ENCODE assay signal across 9 mouse cellular contexts in the genomic region with DNA sequence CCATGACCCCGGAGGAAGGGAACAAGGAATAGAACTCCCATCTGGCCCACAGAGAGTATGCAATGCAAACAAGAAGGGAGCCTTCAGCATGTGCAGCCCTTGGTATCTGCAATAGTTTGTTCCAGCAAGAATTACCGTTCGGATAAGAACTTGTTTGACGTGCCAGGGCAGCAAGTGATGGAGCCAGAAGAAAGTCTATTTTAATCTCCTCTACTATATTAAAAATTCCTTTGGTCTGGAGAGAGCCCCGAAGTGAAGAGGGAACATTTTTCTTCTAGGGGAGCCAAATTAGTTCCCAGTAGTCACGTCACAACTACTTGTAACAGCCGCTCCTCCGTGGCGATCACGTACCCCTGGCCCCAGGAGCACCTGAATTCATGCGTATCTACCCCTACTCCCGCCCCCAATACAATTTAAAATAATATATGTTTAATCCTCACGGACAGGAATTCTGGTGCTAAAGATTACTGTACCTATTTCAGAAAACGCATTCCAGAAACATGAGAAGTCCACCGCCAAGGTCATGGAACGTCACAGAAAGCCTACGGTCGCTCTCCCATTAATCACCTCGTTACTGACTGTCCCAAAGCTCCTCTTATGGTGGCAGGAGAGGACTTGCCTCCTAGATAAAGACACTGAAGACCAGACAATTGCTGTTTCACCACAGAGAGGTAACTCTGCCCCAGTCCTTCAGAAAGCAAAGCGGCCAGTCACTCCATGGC. TPM values are rescaled to one million over a fixed set of nuclear protein-coding genes. Genes with fewer than 3 reads are reported as not detected.
DNase-seq lines count a peak whose midpoint lies in the region; ATAC-seq and TF ChIP-seq lines count a peak whose summit lies in the region.
"Had no signal": no experiment of that assay in that cellular context is flagged by ENCODE, and none has a peak within 500 bp of the region (broad histone marks: within the 10 kb centered on the region; RNA-seq: fewer than 3 reads in every experiment).

No protein-coding gene starts in this region.

- peak overlapping the region; percentile 23; the same call in 1 of the 2 replicates for H3K4me3 ChIP-seq in lung, embryonic 14.5 days (ENCODE audit: low read depth, low read length)
- H3K4me3 ChIP-seq in intestine, embryonic 16.5 days (ENCODE audit: low read length): peak overlapping the region; percentile 2; the same call in 1 of the 2 replicates
- H3K4me3 ChIP-seq: myocyte had no signal

- H3K9ac ChIP-seq in lung, embryonic 14.5 days: no peak overlapping the region
- no peak overlapping the region for H3K9ac ChIP-seq in intestine, embryonic 16.5 days (ENCODE audit: low read depth, low read length)

- WGBS in lung, embryonic 14.5 days: 54% methylated on average over 20 of the region's 20 CpGs
- 63% methylated on average over 20 of the region's 20 CpGs for WGBS in intestine, embryonic 16.5 days

- peak; percentile 10; the same call in 1 of the 2 replicates for ATAC-seq in lung, embryonic 14.5 days (ENCODE audit: insufficient read depth)
- ATAC-seq in intestine, embryonic 16.5 days: peak; percentile 4; the same call in 1 of the 2 replicates
- ATAC-seq in megakaryocyte-erythroid progenitor cell, adult 5-6 weeks (replicated peaks; ENCODE audit: low FRiP score, low TSS enrichment, poor library complexity, severe bottlenecking): peak; percentile 17; the same call in 1 of the 2 replicates

- no peaks in the 10 kb centered on the region for H3K36me3 ChIP-seq in lung, embryonic 14.5 days (ENCODE audit: insufficient read depth)
- H3K36me3 ChIP-seq in intestine, embryonic 16.5 days (ENCODE audit: control insufficient read depth, insufficient read depth, low read length): no peaks in the 10 kb centered on the region

- H3K27me3 ChIP-seq in lung, embryonic 14.5 days (ENCODE audit: insufficient read depth, low read length): no peaks in the 10 kb centered on the region
- H3K27me3 ChIP-seq in intestine, embryonic 16.5 days (replicated peaks; ENCODE audit: control insufficient read depth, insufficient read depth, low read length): no peaks in the 10 kb centered on the region

- DNase-seq in adrenal gland, adult 2 months: peak; percentile 66
- no peak for DNase-seq in adrenal gland, adult 18-20 months (ENCODE audit: low spot score in 2 of 2)
- no peak for DNase-seq in lung, embryonic 14.5 days
- no peak for DNase-seq in lung, postnatal 14 days
- no peak for DNase-seq in Muller cell, postnatal 12 days (ENCODE audit: inconsistent ontology term)
- DNase-seq in left cerebral cortex, adult 9 months (ENCODE audit: low spot score in 2 of 2): no peak

- H3K9me3 ChIP-seq in lung, embryonic 14.5 days (ENCODE audit: low read depth, low read length): no peaks in the 10 kb centered on the region
- no peaks in the 10 kb centered on the region for H3K9me3 ChIP-seq in intestine, embryonic 16.5 days (ENCODE audit: control insufficient read depth, low read length)

- H3K27ac ChIP-seq in lung, embryonic 14.5 days (ENCODE audit: low read depth): peak overlapping the region; percentile 73
- H3K27ac ChIP-seq in intestine, embryonic 16.5 days (ENCODE audit: low read length): peak overlapping the region; percentile 38; the same call in 1 of the 2 replicates

- no peak for TF ChIP-seq CTCF in lung, embryonic 14.5 days (IDR thresholded peaks at IDR 0.05; ENCODE audit: low read depth)

- 0 out of 2 replicates have a peak, but pooled peaks cover 8% of the 10 kb centered on the region for H3K4me1 ChIP-seq in lung, embryonic 14.5 days (ENCODE audit: insufficient read depth)
- H3K4me1 ChIP-seq in intestine, embryonic 16.5 days (ENCODE audit: control insufficient read depth, insufficient read depth, low read length): peaks cover 27% of the 10 kb centered on the region

- peak overlapping the region; percentile 57 for H3K4me2 ChIP-seq in lung, embryonic 14.5 days
- H3K4me2 ChIP-seq in intestine, embryonic 16.5 days (ENCODE audit: low read depth, low read length): peak overlapping the region; percentile 30

RNA-seq across cellular contexts. Expression of a gene that starts 22.2 kb away (rescaled TPM):
- 10 to 100 TPM; 37.9 to 71.3 TPM for total RNA-seq in adrenal gland, adult 2 months (2021)
- 38.5 and 39.2 TPM in 2 replicates for polyA plus RNA-seq in adrenal gland, adult 2 months (2012; rRNA removed)
- 10 to 100 TPM; 42.7 to 62.5 TPM for total RNA-seq in adrenal gland, adult 18-20 months (2021)
- 13.0 and 14.1 TPM in 2 replicates for polyA plus RNA-seq in lung, embryonic 14.5 days (2014; fragmentation: Nextera tagmentation; extraction: Ambion mirVana)
- polyA plus RNA-seq in intestine, embryonic 16.5 days (2015; fragmentation: Nextera tagmentation; extraction: Ambion mirVana): 11.2 and 14.0 TPM in 2 replicates
- total RNA-seq in megakaryocyte-erythroid progenitor cell, adult 5-6 weeks (2014; fragmentation: Nextera tagmentation): 0.37 TPM in 1 of 2 replicates, not detected in the other
- 0.88 TPM in 1 of 2 replicates, not detected in the other for total RNA-seq in megakaryocyte-erythroid progenitor cell, adult 5-6 weeks (2017)

Comparison
In these comparisons a context has a peak if more than half of its experiments do, and no peak if none do; other contexts are left out.
1. RNA of a gene that starts 22.2 kb away (total RNA-seq): 37.9 to 71.3 TPM in adrenal gland, adult 2 months and 42.7 to 62.5 TPM in adrenal gland, adult 18-20 months; 0.37 to 0.88 TPM in megakaryocyte-erythroid progenitor cell, adult 5-6 weeks; every median in the first group is over 10 times any median in the second.
2. Peak in every context shown above with its lines, with median percentiles within 50 percentile points of each other: ATAC-seq.